Mouse (Mus musculus) neutrophil, adult 5-6 weeks (primary cell): Measurements from ENCODE around the gene Tmem11. TPM values are rescaled to one million over a fixed set of nuclear protein-coding genes. Genes with fewer than 3 reads are reported as not detected.
A peak's percentile ranks its signal among the peaks of the same experiment; 100 is the strongest.

Source experiments
- ATAC-seq: fragments of 151-379, 151-347 bp; 2 replicates; pipeline ENCODE4 v1.8.0; 2017; ENCODE audit warnings: mild to moderate bottlenecking, moderate TSS enrichment; ENCODE audit not compliant: insufficient number of reproducible peaks, poor library complexity, low FRiP score, severe bottlenecking; ENCODE audit errors: extremely low read depth
- total RNA-seq: library from RNA; stranded (forward); fragments of 200-1000 nt; gene quantifications from 2 replicates; pipeline ENCODE4 v1.2.3, GENCODE M21; 2017

The Tmem11 gene
- total RNA-seq, 1 experiment from 2014 or later, result 27.6 TPM

- ATAC-seq, result no peak
Observed at GRCm38 (mm10) chr11:60841467-60842200, 37.4 kb downstream of the Tmem11 start.

GRCm38 (mm10) chr11:60837644-60838406 is 41.2 kb downstream of the Tmem11 start:
- peak; percentile 68 for ATAC-seq

GRCm38 (mm10) chr11:60836897-60837296 is 42.2 kb downstream of the Tmem11 start:
- no peak for ATAC-seq

GRCm38 (mm10) chr11:60830433-60831052 is 48.5 kb downstream of the Tmem11 start, which contains the start of gene Dhrs7b:
Gene Dhrs7b (plus strand): TSS chr11:60830631.
- ATAC-seq, result peak; percentile 95

- no peak for ATAC-seq
Observed at GRCm38 (mm10) chr11:60828903-60829302, 50.2 kb downstream of the Tmem11 start.

GRCm38 (mm10) chr11:60827241-60827945 is 51.7 kb downstream of the Tmem11 start:
- no peak for ATAC-seq

- no peak for ATAC-seq
Observed at GRCm38 (mm10) chr11:60826700-60827099, 52.4 kb downstream of the Tmem11 start.

- no peak for ATAC-seq
Observed at GRCm38 (mm10) chr11:60825191-60825590, 53.9 kb downstream of the Tmem11 start.

- ATAC-seq, result no peak
Observed at GRCm38 (mm10) chr11:60823771-60824170, 55.3 kb downstream of the Tmem11 start.

GRCm38 (mm10) chr11:60816398-60816797 is 62.7 kb downstream of the Tmem11 start:
- ATAC-seq, result no peak

Other genes with a start within 250 kb of the Tmem11 start
- 9.2 and 11.3 TPM in 2 replicates for gene Llgl1, start 179.5 kb downstream of the Tmem11 start, total RNA-seq
- gene Flii, start 152.0 kb downstream of the Tmem11 start, total RNA-seq, result 249 and 288 TPM in 2 replicates
- 12.8 and 15.2 TPM in 2 replicates for gene Mief2, start 150.9 kb downstream of the Tmem11 start, total RNA-seq
- gene Top3a, start 101.9 kb downstream of the Tmem11 start, total RNA-seq, result 20.6 and 20.9 TPM in 2 replicates
- 29.6 and 31.2 TPM in 2 replicates for gene Smcr8, start 101.7 kb downstream of the Tmem11 start, total RNA-seq
- 0.93 and 2.1 TPM in 2 replicates for gene Shmt1, start 67.6 kb downstream of the Tmem11 start, total RNA-seq
- 7.0 and 7.8 TPM in 2 replicates for gene Dhrs7b, start 48.6 kb downstream of the Tmem11 start, total RNA-seq
- gene Natd1, start 35.5 kb upstream of the Tmem11 start, total RNA-seq, result 6.4 and 6.5 TPM in 2 replicates
- 44.1 and 49.0 TPM in 2 replicates for gene Map2k3, start 52.8 kb upstream of the Tmem11 start, total RNA-seq
- not detected in 2 replicates for gene Kcnj12, start 143.3 kb upstream of the Tmem11 start, total RNA-seq
- 162 and 169 TPM in 2 replicates for gene Tnfrsf13b, start 247.5 kb upstream of the Tmem11 start, total RNA-seq